Mouse (Mus musculus) ES-Bruce4 (cell line): ENCODE measurements around the gene Slc1a4.

ENCODE experiments used
- CTCF ChIP-seq: IDR thresholded peaks from one replicate; pipeline ENCODE4 v1.8.1; 2011; ENCODE audit warnings: low read depth, low read length
- EP300 ChIP-seq: IDR thresholded peaks from 2 replicates; pipeline ENCODE4 v1.6.1; 2011; ENCODE audit warnings: low read depth, low read length; ENCODE audit not compliant: insufficient read depth
- POLR2A ChIP-seq: IDR thresholded peaks from one replicate; pipeline ENCODE4 v1.8.1; 2011; ENCODE audit warnings: low read length; ENCODE audit not compliant: insufficient read depth

DNA sequence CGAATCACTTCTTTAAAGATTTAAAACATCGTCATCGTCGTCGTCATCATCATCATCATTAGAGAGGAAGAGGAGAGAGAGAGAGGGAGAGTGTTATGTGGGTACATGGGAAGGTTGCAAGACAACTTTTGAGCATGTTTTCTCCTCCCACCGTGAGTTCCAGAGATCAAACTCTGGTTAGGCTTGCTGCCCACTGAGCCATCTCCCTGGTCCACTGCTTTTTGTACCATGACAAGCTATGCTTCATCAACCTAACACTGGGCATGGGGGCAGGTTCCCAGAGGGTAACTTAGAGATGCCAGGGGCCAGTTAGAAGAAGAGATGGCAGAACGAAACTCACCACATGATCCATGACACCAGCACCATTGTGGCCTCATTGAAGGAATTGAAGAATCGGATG, 18.9 kb downstream of the Slc1a4 start:
- TF ChIP-seq CTCF: no peak
- no peak for TF ChIP-seq POLR2A
- TF ChIP-seq EP300: no peak
